Mouse (Mus musculus): ENCODE data around the gene Dclk2. TPM values are rescaled to one million over a fixed set of nuclear protein-coding genes. Genes with fewer than 3 reads are reported as not detected.

The Dclk2 gene
- 2.3 and 3.3 TPM in 2 replicates for polyA plus RNA-seq (2015; fragmentation: Nextera tagmentation; extraction: Ambion mirVana)

DNA sequence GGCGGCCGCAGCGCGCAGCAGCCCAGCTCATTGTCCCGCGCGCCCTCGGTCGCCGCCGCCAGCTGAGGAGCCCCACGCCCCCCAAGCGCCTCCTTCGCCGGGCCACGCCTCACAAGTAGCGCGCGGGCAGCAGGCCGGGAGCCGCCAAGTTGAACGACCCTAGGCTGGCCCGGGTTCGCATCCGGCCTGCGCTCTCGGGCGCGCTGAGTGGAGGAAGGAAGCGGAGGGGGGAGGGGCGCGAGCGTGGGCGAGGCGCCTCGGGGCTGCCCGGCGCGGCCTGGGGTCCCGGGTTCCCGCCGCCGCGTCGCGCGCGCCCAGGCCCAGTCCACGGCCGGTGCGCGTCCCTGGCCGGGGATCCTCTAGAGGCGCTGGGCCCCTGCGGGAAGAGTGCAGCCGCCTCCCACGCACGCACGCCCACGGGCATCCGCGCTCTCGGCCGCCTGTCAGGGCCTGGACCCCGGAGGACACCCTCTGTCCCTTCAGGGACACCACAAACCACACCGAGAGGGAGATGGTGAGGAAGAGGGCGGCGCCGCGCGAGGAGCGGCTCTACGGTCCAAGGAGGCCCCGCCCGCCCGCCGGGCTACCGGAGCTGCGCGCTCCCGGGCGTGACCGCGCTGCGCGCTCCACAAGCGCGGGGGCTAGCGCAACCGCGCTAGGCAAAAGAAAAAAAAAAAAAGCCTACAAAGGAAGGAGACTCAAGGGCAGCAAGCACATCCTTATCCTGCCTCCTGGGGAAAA, at the start of gene Dclk2:
Gene Dclk2, minus strand, starts transcription at position 510 of the 741 bp plus-strand sequence.
- WGBS: under 1% methylated on average over 88 of the region's 91 CpGs
- H3K27ac ChIP-seq (ENCODE audit: low read depth, low read length): peak within 1 kb of the TSS; percentile 31; the same call in 1 of the 2 replicates

DNA sequence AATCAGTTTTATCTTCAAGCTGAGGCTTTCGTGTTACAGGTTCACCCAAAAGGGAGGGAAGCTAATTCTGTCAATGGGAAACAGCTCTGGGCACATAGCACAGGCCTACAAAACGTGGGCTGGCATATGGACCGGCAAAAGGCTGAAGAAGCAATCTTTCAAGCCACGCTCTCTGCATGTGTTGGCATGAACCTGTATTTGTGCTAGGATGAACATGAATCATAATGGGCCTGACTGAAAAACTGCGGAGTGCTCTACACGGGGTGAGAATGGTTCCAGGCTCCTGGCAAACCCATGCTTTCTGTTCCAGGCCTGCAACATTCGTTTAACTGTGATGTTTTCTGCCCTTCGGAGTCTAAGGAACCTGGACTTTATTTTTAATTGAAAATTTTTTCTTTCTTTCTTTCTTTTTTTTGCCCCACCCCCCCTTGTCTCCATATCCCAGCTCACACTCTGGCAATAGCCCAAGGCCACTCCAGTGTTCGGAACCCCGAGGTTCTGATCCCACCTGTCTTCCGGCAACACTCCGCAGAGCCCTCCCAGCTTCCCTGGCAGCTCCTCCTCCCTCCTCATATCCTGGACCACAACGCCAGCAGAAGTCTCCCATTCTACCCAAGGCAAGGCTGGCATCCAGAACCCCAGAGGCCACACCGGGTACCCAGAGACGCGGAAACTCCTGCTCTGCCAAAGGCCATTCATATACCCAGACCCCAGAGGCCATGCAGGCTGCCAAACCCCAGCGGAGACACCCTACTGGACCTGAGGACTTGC, 42.2 kb upstream of the Dclk2 start:
- TF ChIP-seq CTCF (IDR thresholded peaks at IDR 0.05; ENCODE audit: low read depth): no peak
- Histone ChIP-seq H3K9me3 (ENCODE audit: control insufficient read depth) (no peaks in the 10 kb centered on the region), H3K9ac (ENCODE audit: low read depth, low read length) (no peak overlapping the region), H3K4me1 (replicated peaks; ENCODE audit: control insufficient read depth, insufficient read depth, low read length) (no peaks in the 10 kb centered on the region), H3K27ac (ENCODE audit: low read depth, low read length) (no peak overlapping the region), H3K4me2 (replicated peaks; ENCODE audit: low read depth) (no peak overlapping the region), H3K4me3 (ENCODE audit: low read depth, low read length) (no peak overlapping the region), H3K27me3 (replicated peaks; ENCODE audit: control insufficient read depth, insufficient read depth, low read length) (no peaks in the 10 kb centered on the region), H3K36me3 (ENCODE audit: control insufficient read depth, insufficient read depth) (no peaks in the 10 kb centered on the region)
- no peak for ATAC-seq
- 87% methylated on average over 17 of the region's 17 CpGs for WGBS

More for the DNA sequence above, at the start of gene Dclk2:
- Histone ChIP-seq H3K9me3 (ENCODE audit: control insufficient read depth) (no peaks in the 10 kb centered on the region), H3K36me3 (ENCODE audit: control insufficient read depth, insufficient read depth) (no peaks in the 10 kb centered on the region), H3K27me3 (replicated peaks; ENCODE audit: control insufficient read depth, insufficient read depth, low read length) (peaks cover 14% of the 10 kb centered on the region), H3K4me2 (replicated peaks; ENCODE audit: low read depth) (peak within 1 kb of the TSS; percentile 96), H3K4me1 (replicated peaks; ENCODE audit: control insufficient read depth, insufficient read depth, low read length) (no peaks in the 10 kb centered on the region), H3K4me3 (ENCODE audit: low read depth, low read length) (peak within 1 kb of the TSS; percentile 73), H3K9ac (ENCODE audit: low read depth, low read length) (peak within 1 kb of the TSS; percentile 50)
- peak; percentile 67 for ATAC-seq
- no peak for TF ChIP-seq CTCF (IDR thresholded peaks at IDR 0.05; ENCODE audit: low read depth)

DNA sequence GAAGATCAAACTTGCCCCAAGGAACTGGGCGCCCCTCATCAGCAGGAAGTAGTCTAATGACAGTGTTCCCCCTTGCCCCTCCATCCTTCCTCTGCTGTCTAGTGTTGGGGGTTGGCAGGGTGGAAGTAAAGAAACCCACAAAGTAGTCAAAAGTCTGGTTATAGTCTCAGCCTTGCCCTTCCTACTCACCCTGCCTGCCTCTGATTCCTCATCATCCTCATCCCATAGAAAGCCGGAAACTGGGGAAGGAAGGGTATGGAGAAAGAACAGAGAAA, 40.7 kb upstream of the Dclk2 start:
- H3K4me2 ChIP-seq (replicated peaks; ENCODE audit: low read depth): no peak overlapping the region
- H3K4me1 ChIP-seq (replicated peaks; ENCODE audit: control insufficient read depth, insufficient read depth, low read length): no peaks in the 10 kb centered on the region
- H3K9me3 ChIP-seq (ENCODE audit: control insufficient read depth): no peaks in the 10 kb centered on the region
- TF ChIP-seq CTCF (IDR thresholded peaks at IDR 0.05; ENCODE audit: low read depth): no peak
- 88% methylated on average over 2 of the region's 2 CpGs for WGBS
- H3K27ac ChIP-seq (ENCODE audit: low read depth, low read length): no peak overlapping the region
- no peaks in the 10 kb centered on the region for H3K36me3 ChIP-seq (ENCODE audit: control insufficient read depth, insufficient read depth)
- H3K9ac ChIP-seq (ENCODE audit: low read depth, low read length): no peak overlapping the region
- no peaks in the 10 kb centered on the region for H3K27me3 ChIP-seq (replicated peaks; ENCODE audit: control insufficient read depth, insufficient read depth, low read length)
- ATAC-seq: no peak
- no peak overlapping the region for H3K4me3 ChIP-seq (ENCODE audit: low read depth, low read length)

DNA sequence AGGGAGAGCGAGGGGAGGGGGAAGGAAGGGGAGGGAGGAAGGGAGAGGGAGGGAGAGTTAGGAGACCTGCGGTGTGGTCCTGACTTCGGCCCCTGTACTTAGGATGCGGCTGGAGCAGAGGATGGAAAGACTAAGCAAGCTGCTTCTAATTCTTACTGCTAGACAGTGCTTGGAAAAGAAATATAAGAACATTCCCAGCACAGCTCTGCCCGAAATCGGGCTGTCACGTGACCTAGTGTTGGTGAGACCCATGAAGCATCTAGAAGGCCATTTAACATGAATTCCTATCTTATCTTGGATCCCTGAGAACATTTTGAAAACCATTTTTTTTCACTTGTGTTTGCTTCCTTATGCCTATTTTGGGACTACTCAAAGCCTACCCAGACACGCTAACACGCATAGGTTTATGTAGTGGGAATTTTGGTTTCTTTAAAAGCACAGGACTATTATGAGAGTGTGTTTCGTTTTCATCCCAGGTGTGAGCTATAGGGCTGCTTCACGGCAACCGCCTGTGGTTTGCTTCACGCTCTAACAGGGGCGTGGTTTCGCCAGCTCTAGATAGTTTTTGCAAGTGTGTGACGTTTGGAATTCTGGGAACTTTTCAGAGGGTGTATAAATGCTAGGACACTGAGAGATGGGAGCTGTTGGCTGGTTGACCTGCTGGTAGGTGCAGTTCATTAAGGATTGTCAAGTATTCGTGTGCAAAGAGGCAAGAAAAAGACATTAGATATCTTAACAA, 40.2 kb upstream of the Dclk2 start:
- Histone ChIP-seq H3K4me3 (ENCODE audit: low read depth, low read length) (no peak overlapping the region), H3K9me3 (ENCODE audit: control insufficient read depth) (no peaks in the 10 kb centered on the region), H3K27me3 (replicated peaks; ENCODE audit: control insufficient read depth, insufficient read depth, low read length) (no peaks in the 10 kb centered on the region), H3K9ac (ENCODE audit: low read depth, low read length) (no peak overlapping the region), H3K4me1 (replicated peaks; ENCODE audit: control insufficient read depth, insufficient read depth, low read length) (no peaks in the 10 kb centered on the region), H3K27ac (ENCODE audit: low read depth, low read length) (no peak overlapping the region), H3K4me2 (replicated peaks; ENCODE audit: low read depth) (no peak overlapping the region), H3K36me3 (ENCODE audit: control insufficient read depth, insufficient read depth) (no peaks in the 10 kb centered on the region)
- WGBS: 82% methylated on average over 17 of the region's 17 CpGs
- ATAC-seq: no peak
- TF ChIP-seq CTCF (IDR thresholded peaks at IDR 0.05; ENCODE audit: low read depth): no peak

DNA sequence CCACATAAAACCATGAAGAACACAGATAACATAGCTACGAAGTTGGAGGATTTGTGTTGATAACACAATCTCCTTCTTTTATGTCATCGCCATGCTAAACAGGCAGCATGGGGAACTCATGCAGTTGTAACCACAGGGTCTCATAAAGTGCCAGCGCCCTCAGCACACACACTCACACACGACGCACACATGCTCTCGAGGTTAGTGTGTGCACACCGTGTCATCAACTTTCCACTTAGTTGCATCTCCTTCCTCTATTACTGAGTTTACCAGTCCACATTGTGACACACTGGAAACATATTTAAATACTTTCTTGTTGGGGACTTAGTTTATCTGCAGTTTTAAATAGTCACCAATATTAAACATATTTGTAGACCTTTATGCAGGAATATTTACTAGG, 38.4 kb upstream of the Dclk2 start:
- Histone ChIP-seq H3K9me3 (ENCODE audit: control insufficient read depth) (no peaks in the 10 kb centered on the region), H3K4me1 (replicated peaks; ENCODE audit: control insufficient read depth, insufficient read depth, low read length) (no peaks in the 10 kb centered on the region), H3K4me2 (replicated peaks; ENCODE audit: low read depth) (no peak overlapping the region), H3K9ac (ENCODE audit: low read depth, low read length) (no peak overlapping the region), H3K36me3 (ENCODE audit: control insufficient read depth, insufficient read depth) (no peaks in the 10 kb centered on the region), H3K4me3 (ENCODE audit: low read depth, low read length) (no peak overlapping the region), H3K27ac (ENCODE audit: low read depth, low read length) (no peak overlapping the region), H3K27me3 (replicated peaks; ENCODE audit: control insufficient read depth, insufficient read depth, low read length) (no peaks in the 10 kb centered on the region)
- ATAC-seq: no peak
- TF ChIP-seq CTCF (IDR thresholded peaks at IDR 0.05; ENCODE audit: low read depth): no peak
- 81% methylated on average over 7 of the region's 7 CpGs for WGBS

DNA sequence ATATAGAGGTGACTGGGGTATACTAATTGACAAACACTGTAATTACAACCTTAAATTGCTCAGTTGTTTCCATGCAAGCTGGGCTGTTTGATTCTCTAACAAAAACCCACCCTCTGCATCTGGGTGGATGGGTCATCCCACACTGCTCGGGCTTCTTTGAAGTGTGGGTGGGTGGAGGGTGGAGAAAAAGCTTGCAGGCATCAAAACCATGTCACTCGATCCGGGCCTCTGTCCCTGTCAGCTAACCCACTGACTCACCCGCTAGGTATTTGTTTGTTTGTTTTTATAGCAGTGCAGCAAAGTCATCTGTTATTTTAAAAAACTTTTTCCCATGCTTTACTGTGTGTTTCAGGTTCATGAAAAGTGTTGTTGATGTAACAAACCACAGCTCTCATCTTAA, 34.7 kb upstream of the Dclk2 start:
- Histone ChIP-seq H3K9me3 (ENCODE audit: control insufficient read depth) (no peaks in the 10 kb centered on the region), H3K4me3 (ENCODE audit: low read depth, low read length) (no peak overlapping the region), H3K27ac (ENCODE audit: low read depth, low read length) (no peak overlapping the region), H3K9ac (ENCODE audit: low read depth, low read length) (no peak overlapping the region), H3K27me3 (replicated peaks; ENCODE audit: control insufficient read depth, insufficient read depth, low read length) (no peaks in the 10 kb centered on the region), H3K4me1 (replicated peaks; ENCODE audit: control insufficient read depth, insufficient read depth, low read length) (no peaks in the 10 kb centered on the region), H3K4me2 (replicated peaks; ENCODE audit: low read depth) (no peak overlapping the region), H3K36me3 (ENCODE audit: control insufficient read depth, insufficient read depth) (no peaks in the 10 kb centered on the region)
- no peak for ATAC-seq
- 25% methylated on average over 4 of the region's 4 CpGs for WGBS
- TF ChIP-seq CTCF (IDR thresholded peaks at IDR 0.05; ENCODE audit: low read depth): no peak
